Mouse (Mus musculus): Measurements from ENCODE around the gene Cdkl2. TPM values are rescaled to one million over a fixed set of nuclear protein-coding genes. Genes with fewer than 3 reads are reported as not detected.

The Cdkl2 gene
- 3.8 and 4.0 TPM in 2 replicates for polyA plus RNA-seq (2015; fragmentation: Nextera tagmentation; extraction: Ambion mirVana)

GRCm38 (mm10) chr5:92043783-92044182 lies at the start of gene Cdkl2:
TSS of gene Cdkl2 (minus strand) at chr5:92043883.
- H3K36me3 ChIP-seq (ENCODE audit: control insufficient read depth, insufficient read depth, low read length) = no peaks in the 10 kb centered on the region
- H3K9ac ChIP-seq (ENCODE audit: low read length) = peak within 1 kb of the TSS; percentile 78
- H3K27ac ChIP-seq (replicated peaks) = peak within 1 kb of the TSS; percentile 88
- DNase-seq (ENCODE audit: low spot score) (no peak), ATAC-seq (ENCODE audit: low FRiP score, low TSS enrichment) (no peak)
- TF ChIP-seq EP300 (optimal IDR thresholded peaks at IDR 0.05) (no peak), CTCF (IDR thresholded peaks at IDR 0.05; ENCODE audit: low read depth) (no peak)
- no peaks in the 10 kb centered on the region for H3K4me1 ChIP-seq (replicated peaks; ENCODE audit: control insufficient read depth, insufficient read depth)
- H3K4me2 ChIP-seq (replicated peaks; ENCODE audit: low read depth) = peak within 1 kb of the TSS; percentile 90
- no peaks in the 10 kb centered on the region for H3K9me3 ChIP-seq (ENCODE audit: control insufficient read depth, low read length)
- peak within 1 kb of the TSS; percentile 76 for H3K4me3 ChIP-seq (ENCODE audit: low read depth, low read length)
- WGBS = 70% methylated on average over 4 of the region's 4 CpGs
- H3K27me3 ChIP-seq (ENCODE audit: control insufficient read depth, insufficient read depth, low read length) = no peaks in the 10 kb centered on the region

DNA sequence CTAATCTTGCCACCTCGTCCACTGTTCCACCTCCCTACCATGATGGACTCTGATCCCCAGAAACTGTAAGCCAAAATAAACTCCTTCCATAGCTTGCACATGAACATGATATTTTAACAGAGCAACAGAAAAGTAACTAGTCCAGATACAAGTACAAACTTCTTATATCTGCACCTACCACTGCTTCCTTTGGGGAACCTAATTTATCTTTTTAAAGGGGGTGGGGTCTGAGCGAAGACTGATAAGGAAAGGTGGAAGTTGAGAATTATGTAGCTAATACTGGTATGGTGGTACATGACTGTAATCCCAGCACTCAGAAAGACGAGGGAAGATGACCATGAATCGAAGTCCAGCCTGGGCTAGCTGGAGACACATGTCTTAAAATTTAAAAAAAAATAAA lies 43.8 kb upstream of the Cdkl2 start:
- TF ChIP-seq EP300 (optimal IDR thresholded peaks at IDR 0.05) (no peak), CTCF (IDR thresholded peaks at IDR 0.05; ENCODE audit: low read depth) (no peak)
- H3K27me3 ChIP-seq (ENCODE audit: control insufficient read depth, insufficient read depth, low read length) = no peaks in the 10 kb centered on the region
- H3K9me3 ChIP-seq (ENCODE audit: control insufficient read depth, low read length) = no peaks in the 10 kb centered on the region
- H3K4me3 ChIP-seq (ENCODE audit: low read depth, low read length) = no peak overlapping the region
- DNase-seq (ENCODE audit: low spot score) (no peak), ATAC-seq (ENCODE audit: low FRiP score, low TSS enrichment) (no peak)
- H3K4me2 ChIP-seq (replicated peaks; ENCODE audit: low read depth) = no peak overlapping the region
- WGBS = 92% methylated on average over 4 of the region's 4 CpGs
- H3K36me3 ChIP-seq (ENCODE audit: control insufficient read depth, insufficient read depth, low read length) = no peaks in the 10 kb centered on the region
- H3K27ac ChIP-seq (replicated peaks) = no peak overlapping the region
- no peaks in the 10 kb centered on the region for H3K4me1 ChIP-seq (replicated peaks; ENCODE audit: control insufficient read depth, insufficient read depth)
- no peak overlapping the region for H3K9ac ChIP-seq (ENCODE audit: low read length)

DNA sequence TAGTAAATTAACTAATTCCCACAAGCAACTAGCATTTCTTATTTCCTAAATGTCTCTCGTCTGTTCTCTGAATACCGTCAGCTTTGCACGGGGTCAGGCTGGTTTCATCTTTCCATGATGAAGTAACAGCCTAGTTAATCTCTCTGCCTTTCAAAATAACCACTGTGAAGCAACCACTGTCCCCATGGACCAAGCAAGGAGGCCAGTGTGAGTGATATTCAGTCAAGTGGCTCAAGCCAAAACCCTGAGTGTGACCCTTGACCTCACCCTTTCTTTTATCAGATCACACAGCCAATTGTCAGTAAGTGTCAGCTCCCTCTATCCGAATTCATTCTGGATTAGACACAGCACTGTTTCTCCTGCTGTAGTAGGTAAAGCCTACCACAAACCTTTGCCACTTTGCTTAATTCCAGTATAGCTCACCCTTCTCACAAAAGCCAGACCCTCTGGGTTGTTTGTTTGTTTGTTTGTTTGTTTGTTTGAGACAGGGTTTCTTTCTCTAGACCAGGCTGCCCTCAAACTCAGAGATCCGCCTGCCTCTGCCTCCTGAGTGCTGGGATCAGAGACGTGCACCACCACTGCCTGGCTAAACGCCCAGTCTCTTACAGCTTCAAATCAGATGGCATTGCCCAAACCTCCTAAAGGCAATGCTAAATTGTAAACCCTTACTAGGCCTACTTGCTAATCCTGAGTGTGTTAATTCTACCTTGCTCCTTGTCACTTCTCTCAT lies 42.3 kb upstream of the Cdkl2 start:
- ATAC-seq (ENCODE audit: low FRiP score, low TSS enrichment) (no peak), DNase-seq (ENCODE audit: low spot score) (no peak)
- 83% methylated on average over 7 of the region's 7 CpGs for WGBS
- Histone ChIP-seq H3K27ac (replicated peaks) (no peak overlapping the region), H3K9me3 (ENCODE audit: control insufficient read depth, low read length) (no peaks in the 10 kb centered on the region), H3K27me3 (ENCODE audit: control insufficient read depth, insufficient read depth, low read length) (no peaks in the 10 kb centered on the region), H3K4me3 (ENCODE audit: low read depth, low read length) (no peak overlapping the region), H3K36me3 (ENCODE audit: control insufficient read depth, insufficient read depth, low read length) (no peaks in the 10 kb centered on the region), H3K4me2 (replicated peaks; ENCODE audit: low read depth) (no peak overlapping the region), H3K4me1 (replicated peaks; ENCODE audit: control insufficient read depth, insufficient read depth) (no peaks in the 10 kb centered on the region), H3K9ac (ENCODE audit: low read length) (no peak overlapping the region)
- TF ChIP-seq EP300 (optimal IDR thresholded peaks at IDR 0.05) (no peak), CTCF (IDR thresholded peaks at IDR 0.05; ENCODE audit: low read depth) (no peak)

DNA sequence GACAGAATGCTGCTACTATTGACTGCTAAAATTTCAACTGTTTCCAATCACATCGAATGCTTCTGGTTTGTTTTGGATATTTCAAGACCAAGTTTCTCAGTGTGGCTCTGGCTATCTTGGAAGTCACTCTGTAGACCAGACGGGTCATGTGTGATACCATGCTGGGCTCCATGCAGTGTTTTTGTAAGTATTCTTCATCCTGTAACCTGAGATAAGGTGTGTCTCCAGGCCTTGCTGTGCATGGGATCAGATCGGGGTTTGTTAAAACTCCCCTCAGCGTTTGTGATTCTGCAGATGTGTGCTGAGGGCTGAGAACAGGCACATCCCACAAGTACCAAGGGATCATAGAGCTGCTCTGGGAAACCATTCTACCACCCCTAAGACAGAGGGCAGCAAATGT lies 41.6 kb upstream of the Cdkl2 start:
- ATAC-seq (ENCODE audit: low FRiP score, low TSS enrichment) (no peak), DNase-seq (ENCODE audit: low spot score) (no peak)
- H3K9ac ChIP-seq (ENCODE audit: low read length) = no peak overlapping the region
- no peak overlapping the region for H3K4me3 ChIP-seq (ENCODE audit: low read depth, low read length)
- H3K4me2 ChIP-seq (replicated peaks; ENCODE audit: low read depth) = no peak overlapping the region
- H3K36me3 ChIP-seq (ENCODE audit: control insufficient read depth, insufficient read depth, low read length) = no peaks in the 10 kb centered on the region
- 71% methylated on average over 4 of the region's 4 CpGs for WGBS
- TF ChIP-seq EP300 (optimal IDR thresholded peaks at IDR 0.05) = no peak
- no peak for TF ChIP-seq CTCF (IDR thresholded peaks at IDR 0.05; ENCODE audit: low read depth)
- no peaks in the 10 kb centered on the region for H3K9me3 ChIP-seq (ENCODE audit: control insufficient read depth, low read length)
- no peaks in the 10 kb centered on the region for H3K4me1 ChIP-seq (replicated peaks; ENCODE audit: control insufficient read depth, insufficient read depth)
- H3K27me3 ChIP-seq (ENCODE audit: control insufficient read depth, insufficient read depth, low read length) = no peaks in the 10 kb centered on the region
- no peak overlapping the region for H3K27ac ChIP-seq (replicated peaks)

- Histone ChIP-seq H3K9ac (ENCODE audit: low read length) (peak within 1 kb of the TSS; percentile 97), H3K27me3 (ENCODE audit: control insufficient read depth, insufficient read depth, low read length) (no peaks in the 10 kb centered on the region), H3K9me3 (ENCODE audit: control insufficient read depth, low read length) (no peaks in the 10 kb centered on the region), H3K4me2 (replicated peaks; ENCODE audit: low read depth) (peak within 1 kb of the TSS; percentile 74), H3K4me3 (ENCODE audit: low read depth, low read length) (peak within 1 kb of the TSS; percentile 96), H3K4me1 (replicated peaks; ENCODE audit: control insufficient read depth, insufficient read depth) (no peaks in the 10 kb centered on the region), H3K36me3 (ENCODE audit: control insufficient read depth, insufficient read depth, low read length) (no peaks in the 10 kb centered on the region), H3K27ac (replicated peaks) (peak within 1 kb of the TSS; percentile 99)
- ATAC-seq (ENCODE audit: low FRiP score, low TSS enrichment) (peak; percentile 99), DNase-seq (ENCODE audit: low spot score) (peak; percentile 99)
- TF ChIP-seq CTCF (IDR thresholded peaks at IDR 0.05; ENCODE audit: low read depth) (peak; percentile 1; the same call in 1 of the 2 replicates), EP300 (optimal IDR thresholded peaks at IDR 0.05) (peak; percentile 38)
- WGBS = under 1% methylated on average over 63 of the region's 65 CpGs
Observed at GRCm38 (mm10) chr5:92083417-92084038, 39.8 kb upstream of the Cdkl2 start, which contains the start of gene G3bp2. TSS of gene G3bp2 (minus strand) at chr5:92083719.
